Mouse (Mus musculus) ES-E14 (cell line): Measurements from ENCODE around the gene Krtap1-3. TPM values are rescaled to one million over a fixed set of nuclear protein-coding genes. Genes with fewer than 3 reads are reported as not detected.

Experiments used
- DNase-seq: peaks from one replicate; pipeline ENCODE4 v3.0.0-alpha.2; 2013; ENCODE audit warnings: low read depth, low spot score
- H3K27ac ChIP-seq: 2 replicates; pipeline ENCODE4 v1.5.1; 2012; ENCODE audit warnings: low read depth, mild to moderate bottlenecking, low read length, moderate library complexity, mixed read lengths; ENCODE audit not compliant: poor library complexity, insufficient read depth, severe bottlenecking
- H3K36me3 ChIP-seq: 2 replicates; pipeline ENCODE4 v1.6.1; 2012; ENCODE audit warnings: mild to moderate bottlenecking, low read length, moderate library complexity, mixed read lengths; ENCODE audit not compliant: control insufficient read depth, poor library complexity, insufficient read depth, severe bottlenecking
- H3K4me1 ChIP-seq, 2 experiments: fragments of 150-350 bp in 1 of 2; sonication (generic) in 1 of 2; 2 replicates each; pipeline ENCODE4 v1.6.1; 2012; ENCODE audit warnings: low read length in 2 of 2, mild to moderate bottlenecking in 1 of 2, mixed read lengths in 1 of 2; ENCODE audit not compliant: control insufficient read depth in 2 of 2, insufficient read depth in 2 of 2, poor library complexity in 1 of 2
- H3K4me3 ChIP-seq, 2 experiments: fragments of 150-350 bp in 1 of 2; sonication (generic) in 1 of 2; 2 replicates each; pipeline ENCODE4 v1.5.1; 2012; ENCODE audit warnings: low read length in 2 of 2, low read depth in 1 of 2, mild to moderate bottlenecking in 1 of 2, mixed read lengths in 1 of 2; ENCODE audit not compliant: insufficient read depth in 1 of 2, poor library complexity in 1 of 2, severe bottlenecking in 1 of 2
- H3K9ac ChIP-seq: 2 replicates; pipeline ENCODE4 v1.6.1; 2012; ENCODE audit warnings: low read depth, mild to moderate bottlenecking, low read length, mixed read lengths; ENCODE audit not compliant: poor library complexity, insufficient read depth, severe bottlenecking
- H3K9me3 ChIP-seq: fragments of 150-350 bp; sonication (generic); 2 replicates; pipeline ENCODE4 v1.6.1; 2012; ENCODE audit warnings: low read depth, mild to moderate bottlenecking, low read length; ENCODE audit not compliant: control insufficient read depth, insufficient read depth
- CHD2 ChIP-seq: IDR thresholded peaks from 2 replicates; pipeline ENCODE4 v1.6.1; 2014; ENCODE audit warnings: mild to moderate bottlenecking, low read depth, low read length, inconsistent platforms
- HCFC1 ChIP-seq: IDR thresholded peaks from 2 replicates; pipeline ENCODE4 v1.6.1; 2012; ENCODE audit warnings: low read length, inconsistent platforms, borderline replicate concordance; ENCODE audit not compliant: insufficient read depth
- MAFK ChIP-seq: IDR thresholded peaks from 2 replicates; pipeline ENCODE4 v1.6.1; 2014; ENCODE audit warnings: mild to moderate bottlenecking, low read depth, low read length, inconsistent platforms; ENCODE audit not compliant: insufficient read depth
- ZC3H11A ChIP-seq: IDR thresholded peaks from 2 replicates; pipeline ENCODE4 v1.6.1; 2012; ENCODE audit warnings: low read depth, mild to moderate bottlenecking, inconsistent platforms, low read length, borderline replicate concordance
- ZNF384 ChIP-seq: IDR thresholded peaks from 2 replicates; pipeline ENCODE4 v1.6.1; 2012; ENCODE audit warnings: low read depth, low read length, inconsistent platforms
- in situ Hi-C, 2 experiments: fragments of 600-800 bp; cut with MboI; formaldehyde crosslinking; loops; one replicate each; pipeline ENCODE4 v1.15.1; 2025; ENCODE audit warnings: low sequenced_read_pairs in 2 of 2, inconsistent platforms in 1 of 2; ENCODE audit not compliant: unreplicated experiment in 2 of 2
- total RNA-seq: library from RNA; depleted of rRNA; stranded (reverse); fragments of 300-350 nt; gene quantifications from 2 replicates; pipeline ENCODE4 v1.2.3, GENCODE M21; 2012; rRNA removed

The Krtap1-3 gene
- total RNA-seq, 1 experiment = not detected

DNA sequence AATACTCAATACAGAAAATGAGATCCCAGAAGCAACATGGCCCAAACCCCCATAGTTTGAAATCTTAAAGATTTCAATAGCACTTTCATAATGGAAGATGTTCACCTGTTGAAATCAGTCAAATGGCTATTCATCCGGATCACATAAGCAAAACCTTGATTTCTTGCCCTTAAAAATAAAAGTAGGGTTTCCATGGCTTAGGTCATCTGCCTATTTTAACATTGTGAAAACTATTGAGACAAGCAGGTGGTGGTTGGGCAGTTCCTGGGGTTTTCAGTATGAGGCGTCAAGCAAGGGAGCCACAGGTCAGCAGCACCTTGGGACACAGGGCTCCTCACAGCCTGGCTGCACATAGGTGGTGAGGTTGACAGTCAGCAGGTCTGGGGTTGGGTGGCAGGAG, 34.9 kb downstream of the Krtap1-3 start:
- in situ Hi-C loops = no loop called here
- TF ChIP-seq CHD2 (no peak), HCFC1 (no peak), ZNF384 (no peak)

GRCm38 (mm10) chr11:99550765-99551164, 40.4 kb downstream of the Krtap1-3 start, which contains the start of gene Krtap3-3:
Krtap3-3 (minus strand) TSS chr11:99550865.
- no peaks in the 10 kb centered on the region for H3K36me3 ChIP-seq
- H3K27ac ChIP-seq = no peak within 1 kb of the TSS
- in situ Hi-C loops = no loop called here
- TF ChIP-seq ZNF384 = no peak
- no peak for TF ChIP-seq ZC3H11A
- TF ChIP-seq CHD2 = no peak
- no peak for TF ChIP-seq MAFK
- no peak for TF ChIP-seq HCFC1
- no peaks in the 10 kb centered on the region for H3K4me1 ChIP-seq
- DNase-seq = no peak
- no peak within 1 kb of the TSS for H3K9ac ChIP-seq
- H3K4me3 ChIP-seq = no peak within 1 kb of the TSS
- no peaks in the 10 kb centered on the region for H3K9me3 ChIP-seq

More for the DNA sequence above, 34.9 kb downstream of the Krtap1-3 start:
- no peak for DNase-seq
- H3K27ac ChIP-seq = no peak overlapping the region
- no peak overlapping the region for H3K4me3 ChIP-seq
- H3K36me3 ChIP-seq = no peaks in the 10 kb centered on the region
- H3K9ac ChIP-seq = no peak overlapping the region
- H3K9me3 ChIP-seq = no peaks in the 10 kb centered on the region
- H3K4me1 ChIP-seq = no peaks in the 10 kb centered on the region

DNA sequence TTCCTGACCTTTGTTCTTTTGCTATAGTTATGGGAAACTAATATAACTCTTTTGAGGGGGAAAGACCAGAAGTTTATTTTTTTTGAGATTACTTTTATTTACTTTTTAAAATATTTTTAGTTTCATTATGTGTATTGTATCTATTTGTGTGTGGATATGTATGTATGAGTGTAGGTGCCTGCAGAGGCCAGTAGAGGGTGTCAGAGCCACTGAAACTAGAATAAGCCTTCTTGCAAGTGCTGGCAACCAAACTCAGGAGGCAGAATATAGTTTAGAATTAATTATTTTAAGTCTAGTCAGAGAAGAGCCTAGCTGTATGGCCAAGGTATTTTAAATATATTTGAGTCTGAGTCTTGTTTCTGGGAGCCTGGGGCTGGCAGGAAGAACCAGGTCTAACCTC, 43.2 kb downstream of the Krtap1-3 start:
- H3K27ac ChIP-seq = no peak overlapping the region
- TF ChIP-seq ZC3H11A (peak; percentile 54; the same call in 1 of the 2 replicates), MAFK (no peak), ZNF384 (no peak), HCFC1 (no peak), CHD2 (no peak)
- H3K9me3 ChIP-seq = no peaks in the 10 kb centered on the region
- H3K4me1 ChIP-seq = no peaks in the 10 kb centered on the region
- in situ Hi-C loops = no loop called here
- no peaks in the 10 kb centered on the region for H3K36me3 ChIP-seq
- no peak overlapping the region for H3K9ac ChIP-seq
- peak; percentile 17 for DNase-seq
- H3K4me3 ChIP-seq = no peak overlapping the region

Other genes with a start within 250 kb of the Krtap1-3 start
- gene Krt27, start 240.2 kb downstream of the Krtap1-3 start, total RNA-seq = 0.13 TPM in 1 of 2 replicates, not detected in the other
- gene Krt28, start 216.4 kb downstream of the Krtap1-3 start, total RNA-seq = 0.18 and 0.32 TPM in 2 replicates
- 0.53 and 2.8 TPM in 2 replicates for gene Krt10, start 202.0 kb downstream of the Krtap1-3 start, total RNA-seq
- gene Krt12, start 169.1 kb downstream of the Krtap1-3 start, total RNA-seq = 0.37 and 0.49 TPM in 2 replicates
- gene Krt20, start 153.2 kb downstream of the Krtap1-3 start, total RNA-seq = 1.8 and 2.4 TPM in 2 replicates
- 0.16 and 0.18 TPM in 2 replicates for gene Krt23, start 98.2 kb downstream of the Krtap1-3 start, total RNA-seq
- gene Krt39, start 70.0 kb downstream of the Krtap1-3 start, total RNA-seq = not detected in 2 replicates
- not detected in 2 replicates for gene Krt40, start 48.2 kb downstream of the Krtap1-3 start, total RNA-seq
- gene Krtap3-3, start 40.5 kb downstream of the Krtap1-3 start, total RNA-seq = not detected in 2 replicates
- gene Krtap3-2, start 34.5 kb downstream of the Krtap1-3 start, total RNA-seq = not detected in 2 replicates
- gene Gm11939, start 31.9 kb downstream of the Krtap1-3 start, total RNA-seq = not detected in 2 replicates
- gene Krtap3-1, start 24.7 kb downstream of the Krtap1-3 start, total RNA-seq = not detected in 2 replicates
- gene Krtap1-5, start 10.3 kb downstream of the Krtap1-3 start, total RNA-seq = not detected in 2 replicates
- not detected in 2 replicates for gene Krtap1-4, start 7.7 kb downstream of the Krtap1-3 start, total RNA-seq
- not detected in 2 replicates for gene Krtap9-3, start 6.8 kb upstream of the Krtap1-3 start, total RNA-seq
- gene Gm11938, start 12.0 kb upstream of the Krtap1-3 start, total RNA-seq = not detected in 2 replicates
- gene Gm11937, start 18.9 kb upstream of the Krtap1-3 start, total RNA-seq = not detected in 2 replicates
- gene Krtap2-4, start 23.5 kb upstream of the Krtap1-3 start, total RNA-seq = not detected in 2 replicates
- not detected in 2 replicates for gene Gm11562, start 29.1 kb upstream of the Krtap1-3 start, total RNA-seq
- gene Krtap4-1, start 36.9 kb upstream of the Krtap1-3 start, total RNA-seq = not detected in 2 replicates
- not detected in 2 replicates for gene Krtap4-2, start 43.7 kb upstream of the Krtap1-3 start, total RNA-seq
- gene Krtap4-7, start 52.8 kb upstream of the Krtap1-3 start, total RNA-seq = not detected in 2 replicates
- not detected in 2 replicates for gene Gm11555, start 58.9 kb upstream of the Krtap1-3 start, total RNA-seq
- not detected in 2 replicates for gene Gm11563, start 67.6 kb upstream of the Krtap1-3 start, total RNA-seq
- gene Krtap4-6, start 74.6 kb upstream of the Krtap1-3 start, total RNA-seq = not detected in 2 replicates
- gene Gm14190, start 99.4 kb upstream of the Krtap1-3 start, total RNA-seq = not detected in 2 replicates
- not detected in 2 replicates for gene Gm14180, start 143.0 kb upstream of the Krtap1-3 start, total RNA-seq
- not detected in 2 replicates for gene Gm11595, start 181.6 kb upstream of the Krtap1-3 start, total RNA-seq
- not detected in 2 replicates for gene Krtap4-8, start 189.4 kb upstream of the Krtap1-3 start, total RNA-seq
- not detected in 2 replicates for gene Krtap4-9, start 193.9 kb upstream of the Krtap1-3 start, total RNA-seq
- gene Gm11596, start 202.1 kb upstream of the Krtap1-3 start, total RNA-seq = not detected in 2 replicates
- not detected in 2 replicates for gene Gm11569, start 207.6 kb upstream of the Krtap1-3 start, total RNA-seq
- not detected in 2 replicates for gene Gm11554, start 213.1 kb upstream of the Krtap1-3 start, total RNA-seq
- gene Krtap4-13, start 218.6 kb upstream of the Krtap1-3 start, total RNA-seq = 1.3 and 1.5 TPM in 2 replicates
- gene Gm11564, start 224.3 kb upstream of the Krtap1-3 start, total RNA-seq = 0.89 and 1.4 TPM in 2 replicates
- not detected in 2 replicates for gene 2300003K06Rik, start 246.7 kb upstream of the Krtap1-3 start, total RNA-seq